Mouse (Mus musculus): ENCODE measurements around the gene Qrfp. TPM values are rescaled to one million over a fixed set of nuclear protein-coding genes. Genes with fewer than 3 reads are reported as not detected.

The Qrfp gene
- polyA plus RNA-seq, 1 experiment from 2014 or later = 0.13 TPM

DNA sequence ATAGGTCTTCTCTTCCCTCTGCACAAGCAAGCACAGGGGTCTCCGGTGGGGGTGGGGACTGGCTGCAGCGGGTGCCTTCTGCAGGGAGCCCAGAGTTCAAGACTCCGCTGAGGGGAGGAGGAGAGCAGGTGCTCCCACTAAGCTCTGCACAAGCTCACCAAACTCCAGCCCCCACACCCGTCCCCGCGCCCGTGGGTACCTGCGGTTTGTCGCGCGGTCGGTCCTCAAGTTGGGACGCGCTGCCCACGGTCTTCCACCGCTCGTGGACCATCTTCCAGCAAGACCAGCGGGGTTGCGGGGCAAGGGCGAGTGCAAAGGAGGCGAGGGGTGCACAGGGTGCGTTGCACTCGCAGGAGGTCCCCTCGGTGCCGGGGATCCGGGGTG, 35.1 kb upstream of the Qrfp start:
- WGBS = under 1% methylated on average over 26 of the region's 26 CpGs
- no peak overlapping the region for H3K27ac ChIP-seq (replicated peaks; ENCODE audit: low read depth, low read length)

DNA sequence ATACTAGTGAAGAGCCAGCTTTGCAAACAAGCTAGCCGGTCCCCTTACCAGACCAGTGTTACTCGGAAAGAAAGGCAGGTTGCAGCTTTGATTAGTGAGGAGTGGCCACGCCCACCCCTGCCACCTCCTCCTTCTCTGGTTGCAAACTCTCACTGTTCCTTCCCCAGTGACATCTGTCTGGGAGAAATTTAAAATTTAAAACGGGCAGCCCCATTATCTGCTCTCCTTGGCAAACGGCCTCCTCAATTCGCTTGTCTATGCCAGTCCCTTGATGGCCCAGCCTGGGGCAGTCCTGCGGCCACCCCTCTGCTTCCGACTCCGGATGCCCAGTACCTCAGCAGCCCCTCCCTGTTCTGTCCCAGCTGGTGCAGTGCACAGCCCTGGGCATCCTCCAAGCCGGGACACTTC, 34.4 kb upstream of the Qrfp start:
- H3K9me3 ChIP-seq (ENCODE audit: control insufficient read depth, low read length) = no peaks in the 10 kb centered on the region
- peaks cover 18% of the 10 kb centered on the region for H3K4me1 ChIP-seq (ENCODE audit: control insufficient read depth, insufficient read depth, low read length)
- ATAC-seq (ENCODE audit: low FRiP score, low TSS enrichment) (peak; percentile 68), DNase-seq (peak; percentile 66)
- no peaks in the 10 kb centered on the region for H3K36me3 ChIP-seq (ENCODE audit: control insufficient read depth, insufficient read depth, low read length)
- H3K4me2 ChIP-seq (ENCODE audit: low read length) = peak overlapping the region; percentile 81
- no peak overlapping the region for H3K27ac ChIP-seq (replicated peaks; ENCODE audit: low read depth, low read length)
- no peak overlapping the region for H3K9ac ChIP-seq (replicated peaks; ENCODE audit: low read length)
- peak overlapping the region; percentile 47; the same call in 1 of the 2 replicates for H3K4me3 ChIP-seq (replicated peaks; ENCODE audit: low read depth, low read length)
- 4% methylated on average over 10 of the region's 10 CpGs for WGBS
- peaks cover 41% of the 10 kb centered on the region for H3K27me3 ChIP-seq (ENCODE audit: control insufficient read depth, insufficient read depth, low read length)

More for the DNA sequence above, 35.1 kb upstream of the Qrfp start:
- Histone ChIP-seq H3K4me2 (ENCODE audit: low read length) (peak overlapping the region; percentile 81), H3K9ac (replicated peaks; ENCODE audit: low read length) (peak overlapping the region; percentile 56), H3K9me3 (ENCODE audit: control insufficient read depth, low read length) (no peaks in the 10 kb centered on the region), H3K4me3 (replicated peaks; ENCODE audit: low read depth, low read length) (peak overlapping the region; percentile 47), H3K4me1 (ENCODE audit: control insufficient read depth, insufficient read depth, low read length) (peaks cover 21% of the 10 kb centered on the region), H3K27me3 (ENCODE audit: control insufficient read depth, insufficient read depth, low read length) (peaks cover 41% of the 10 kb centered on the region), H3K36me3 (ENCODE audit: control insufficient read depth, insufficient read depth, low read length) (no peaks in the 10 kb centered on the region)
- DNase-seq (no peak), ATAC-seq (ENCODE audit: low FRiP score, low TSS enrichment) (peak; percentile 21; the same call in 1 of the 2 replicates)

DNA sequence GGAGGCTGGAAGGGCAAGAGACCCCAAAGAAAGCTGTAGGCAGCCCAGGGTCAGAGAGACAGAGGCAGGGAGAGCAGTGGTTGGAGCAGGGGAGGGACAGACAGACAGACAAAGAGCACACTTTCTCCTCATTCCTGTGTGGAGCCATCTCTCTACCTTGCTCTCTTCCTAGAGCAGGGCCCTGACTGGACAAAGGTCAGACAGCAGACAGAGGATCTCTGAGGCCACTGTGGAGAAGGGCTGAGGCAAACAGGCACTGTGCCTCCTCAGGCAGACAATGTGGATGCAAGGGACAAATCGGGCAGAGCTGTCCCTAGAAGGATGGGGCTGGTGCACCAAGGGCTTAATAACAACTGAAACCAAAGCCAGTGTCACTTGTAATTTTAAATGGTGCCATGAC, 28.5 kb upstream of the Qrfp start:
- Histone ChIP-seq H3K9me3 (ENCODE audit: control insufficient read depth, low read length) (no peaks in the 10 kb centered on the region), H3K4me2 (ENCODE audit: low read length) (no peak overlapping the region), H3K27me3 (ENCODE audit: control insufficient read depth, insufficient read depth, low read length) (peaks cover 8% of the 10 kb centered on the region), H3K36me3 (ENCODE audit: control insufficient read depth, insufficient read depth, low read length) (no peaks in the 10 kb centered on the region), H3K4me3 (replicated peaks; ENCODE audit: low read depth, low read length) (no peak overlapping the region), H3K9ac (replicated peaks; ENCODE audit: low read length) (no peak overlapping the region), H3K27ac (replicated peaks; ENCODE audit: low read depth, low read length) (no peak overlapping the region), H3K4me1 (ENCODE audit: control insufficient read depth, insufficient read depth, low read length) (peaks cover 7% of the 10 kb centered on the region; the same call in 1 of the 2 replicates)
- 27% methylated on average over 1 of the region's 1 CpGs for WGBS
- no peak for DNase-seq
- no peak for ATAC-seq (ENCODE audit: low FRiP score, low TSS enrichment)

DNA sequence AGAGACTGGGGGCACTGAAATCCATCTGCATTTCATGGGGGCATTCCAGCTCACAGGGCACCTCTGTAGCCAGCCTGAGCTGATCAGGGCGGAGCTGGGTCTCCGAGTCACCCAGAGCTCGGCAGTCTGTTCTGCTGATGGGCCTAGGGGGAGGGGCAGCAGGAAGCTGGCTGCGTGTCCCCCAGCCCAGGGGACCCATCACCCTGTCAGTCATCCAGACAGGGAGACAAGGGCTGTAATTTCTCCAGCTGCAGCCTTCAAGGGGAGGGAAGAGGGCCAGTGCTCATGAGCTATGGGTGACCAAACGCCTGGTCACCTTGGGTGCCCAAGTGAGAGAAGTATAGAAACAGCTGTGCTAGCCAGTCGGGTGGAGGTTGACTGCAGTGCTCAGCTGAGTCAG, 26.6 kb upstream of the Qrfp start:
- Histone ChIP-seq H3K4me2 (ENCODE audit: low read length) (no peak overlapping the region), H3K9me3 (ENCODE audit: control insufficient read depth, low read length) (no peaks in the 10 kb centered on the region), H3K9ac (replicated peaks; ENCODE audit: low read length) (no peak overlapping the region), H3K27me3 (ENCODE audit: control insufficient read depth, insufficient read depth, low read length) (no peaks in the 10 kb centered on the region), H3K4me3 (replicated peaks; ENCODE audit: low read depth, low read length) (no peak overlapping the region), H3K4me1 (ENCODE audit: control insufficient read depth, insufficient read depth, low read length) (peaks cover 7% of the 10 kb centered on the region; the same call in 1 of the 2 replicates), H3K27ac (replicated peaks; ENCODE audit: low read depth, low read length) (no peak overlapping the region), H3K36me3 (ENCODE audit: control insufficient read depth, insufficient read depth, low read length) (no peaks in the 10 kb centered on the region)
- DNase-seq = no peak
- ATAC-seq (ENCODE audit: low FRiP score, low TSS enrichment) = no peak
- 38% methylated on average over 6 of the region's 6 CpGs for WGBS

DNA sequence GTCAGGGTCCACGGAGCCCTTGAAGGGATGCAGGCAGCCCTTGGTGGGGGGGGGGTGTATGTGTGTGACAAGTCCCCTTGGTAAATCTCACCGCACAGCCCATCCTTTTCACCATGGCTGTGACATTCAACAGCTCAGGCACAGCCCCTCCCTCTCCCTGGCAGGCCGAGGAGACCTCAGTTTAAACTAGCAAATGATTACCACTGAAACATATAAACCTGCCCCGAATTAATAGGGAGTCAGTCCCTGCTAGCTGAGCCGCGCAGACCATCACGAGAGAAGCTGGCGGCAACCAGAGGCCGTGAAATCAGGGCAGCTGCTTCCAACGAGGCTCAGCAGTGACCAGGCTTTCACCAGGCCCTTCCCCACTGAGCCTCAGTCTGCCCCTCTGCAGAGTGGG, 25.7 kb upstream of the Qrfp start:
- Histone ChIP-seq H3K4me3 (replicated peaks; ENCODE audit: low read depth, low read length) (no peak overlapping the region), H3K36me3 (ENCODE audit: control insufficient read depth, insufficient read depth, low read length) (no peaks in the 10 kb centered on the region), H3K27me3 (ENCODE audit: control insufficient read depth, insufficient read depth, low read length) (no peaks in the 10 kb centered on the region), H3K9me3 (ENCODE audit: control insufficient read depth, low read length) (no peaks in the 10 kb centered on the region), H3K4me2 (ENCODE audit: low read length) (no peak overlapping the region), H3K4me1 (ENCODE audit: control insufficient read depth, insufficient read depth, low read length) (peaks cover 7% of the 10 kb centered on the region; the same call in 1 of the 2 replicates), H3K9ac (replicated peaks; ENCODE audit: low read length) (no peak overlapping the region), H3K27ac (replicated peaks; ENCODE audit: low read depth, low read length) (no peak overlapping the region)
- ATAC-seq (ENCODE audit: low FRiP score, low TSS enrichment) (no peak), DNase-seq (no peak)
- 40% methylated on average over 10 of the region's 10 CpGs for WGBS

DNA sequence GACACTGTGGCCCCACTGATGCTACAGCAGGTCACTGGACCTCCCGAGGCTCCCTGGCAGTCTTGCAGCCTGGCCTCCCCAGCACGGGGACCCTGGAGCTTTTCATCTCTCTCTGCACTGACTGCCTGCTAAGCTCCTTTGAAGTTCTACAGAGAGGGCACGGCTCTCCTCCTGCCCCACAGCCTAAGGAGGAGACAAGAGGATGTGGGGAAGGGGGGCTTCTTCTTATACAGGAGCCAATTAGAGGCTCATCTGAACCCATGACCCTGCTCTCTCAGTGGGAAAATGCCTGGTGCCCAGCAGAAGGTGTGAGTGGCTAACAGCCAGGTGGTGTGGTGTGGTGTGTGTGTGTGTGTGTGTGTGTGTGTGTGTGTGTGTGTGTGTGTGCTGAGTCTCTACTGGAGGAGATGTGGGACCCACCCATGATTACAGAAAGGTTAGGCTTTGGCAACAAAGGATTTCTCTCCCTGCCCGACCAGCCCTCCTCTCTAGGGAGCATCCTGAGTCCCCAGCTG, 18.0 kb upstream of the Qrfp start:
- ATAC-seq (ENCODE audit: low FRiP score, low TSS enrichment) = 0 out of 2 replicates have a peak, but pooled peaks have one; percentile 17
- H3K4me2 ChIP-seq (ENCODE audit: low read length) = no peak overlapping the region
- H3K9ac ChIP-seq (replicated peaks; ENCODE audit: low read length) = no peak overlapping the region
- 7% methylated on average over 4 of the region's 4 CpGs for WGBS
- no peak overlapping the region for H3K4me3 ChIP-seq (replicated peaks; ENCODE audit: low read depth, low read length)
- H3K9me3 ChIP-seq (ENCODE audit: control insufficient read depth, low read length) = no peaks in the 10 kb centered on the region
- H3K27me3 ChIP-seq (ENCODE audit: control insufficient read depth, insufficient read depth, low read length) = no peaks in the 10 kb centered on the region
- H3K27ac ChIP-seq (replicated peaks; ENCODE audit: low read depth, low read length) = peak overlapping the region; percentile 68
- no peaks in the 10 kb centered on the region for H3K36me3 ChIP-seq (ENCODE audit: control insufficient read depth, insufficient read depth, low read length)
- H3K4me1 ChIP-seq (ENCODE audit: control insufficient read depth, insufficient read depth, low read length) = peaks cover 30% of the 10 kb centered on the region
- DNase-seq = no peak

DNA sequence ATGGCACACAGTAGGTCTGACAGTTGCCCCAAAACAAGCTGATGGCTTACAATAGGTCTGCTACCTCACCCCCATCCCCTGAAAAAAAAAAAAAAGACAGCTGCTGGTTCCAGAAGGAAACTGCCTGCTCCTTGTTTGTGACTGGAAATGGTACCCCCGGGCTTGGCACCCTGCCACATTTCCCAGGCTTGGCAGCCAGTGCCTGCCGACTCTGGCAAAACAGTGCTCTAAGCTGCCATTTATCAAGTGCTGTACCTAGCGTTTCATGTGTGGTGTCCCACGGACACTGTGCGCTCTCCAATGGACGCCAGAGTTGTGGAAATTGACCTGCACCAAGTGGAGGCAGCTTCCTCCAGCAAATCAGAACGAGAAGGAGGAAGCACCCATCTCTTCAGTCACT, 17.5 kb upstream of the Qrfp start:
- WGBS = 45% methylated on average over 7 of the region's 7 CpGs

DNA sequence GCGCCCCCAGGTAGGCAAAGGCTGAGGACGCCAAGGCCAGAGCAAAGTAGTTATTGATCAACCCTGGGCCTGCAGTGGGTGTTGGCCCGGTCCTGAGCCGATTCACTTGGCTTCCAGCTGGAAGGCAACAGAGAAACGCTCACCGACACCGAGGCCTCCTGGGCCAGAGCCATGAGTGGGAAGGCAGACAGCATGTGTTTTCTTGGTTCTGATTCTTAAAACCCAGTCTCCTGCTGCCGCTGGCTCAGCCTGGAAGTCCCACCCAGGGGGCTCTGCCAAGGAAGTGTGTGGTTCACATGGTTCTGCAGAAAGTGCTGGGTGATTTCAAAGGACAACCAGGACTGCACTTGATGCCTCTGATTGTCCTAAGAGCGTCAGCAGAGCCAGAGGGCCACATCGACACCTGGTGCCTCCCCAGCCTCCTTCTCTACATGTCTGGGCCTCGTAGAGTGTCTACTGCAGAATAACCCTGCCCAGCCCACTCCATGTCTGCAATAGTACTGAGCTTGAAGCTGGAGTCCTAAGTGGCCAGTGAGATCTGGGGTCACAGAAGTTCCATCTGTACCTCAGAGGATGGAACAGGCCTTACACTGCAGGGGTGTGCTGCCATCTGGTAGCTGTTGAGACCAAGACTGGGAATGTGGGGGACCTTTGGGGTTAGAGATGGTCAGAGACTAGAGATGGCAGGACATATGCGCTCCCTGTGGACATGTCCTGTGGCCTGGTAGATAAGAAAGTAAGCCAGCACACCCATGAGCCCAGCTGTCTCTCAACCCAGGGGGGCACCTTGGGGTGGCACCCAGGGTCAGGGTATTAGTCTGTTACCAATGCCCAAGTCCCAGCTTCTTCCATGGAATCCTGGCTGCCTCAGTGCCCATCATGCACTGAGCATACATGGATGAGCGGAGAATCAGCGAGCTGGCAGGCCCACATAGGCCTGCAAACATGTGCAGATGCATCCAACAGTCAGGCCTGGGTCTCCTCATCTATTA, 16.0 kb upstream of the Qrfp start:
- Histone ChIP-seq H3K4me1 (ENCODE audit: control insufficient read depth, insufficient read depth, low read length) (peaks cover 43% of the 10 kb centered on the region), H3K27me3 (ENCODE audit: control insufficient read depth, insufficient read depth, low read length) (0 out of 2 replicates have a peak, but pooled peaks cover 4% of the 10 kb centered on the region), H3K9ac (replicated peaks; ENCODE audit: low read length) (no peak overlapping the region), H3K4me2 (ENCODE audit: low read length) (no peak overlapping the region), H3K9me3 (ENCODE audit: control insufficient read depth, low read length) (no peaks in the 10 kb centered on the region), H3K4me3 (replicated peaks; ENCODE audit: low read depth, low read length) (no peak overlapping the region), H3K36me3 (ENCODE audit: control insufficient read depth, insufficient read depth, low read length) (no peaks in the 10 kb centered on the region), H3K27ac (replicated peaks; ENCODE audit: low read depth, low read length) (no peak overlapping the region)
- 89% methylated on average over 14 of the region's 14 CpGs for WGBS
- ATAC-seq (ENCODE audit: low FRiP score, low TSS enrichment) = no peak
- no peak for DNase-seq

More for the DNA sequence above, 17.5 kb upstream of the Qrfp start:
- peak; percentile 87 for DNase-seq
- Histone ChIP-seq H3K4me3 (replicated peaks; ENCODE audit: low read depth, low read length) (no peak overlapping the region), H3K27ac (replicated peaks; ENCODE audit: low read depth, low read length) (peak overlapping the region; percentile 68), H3K4me1 (ENCODE audit: control insufficient read depth, insufficient read depth, low read length) (peaks cover 35% of the 10 kb centered on the region), H3K36me3 (ENCODE audit: control insufficient read depth, insufficient read depth, low read length) (no peaks in the 10 kb centered on the region), H3K9me3 (ENCODE audit: control insufficient read depth, low read length) (no peaks in the 10 kb centered on the region), H3K4me2 (ENCODE audit: low read length) (no peak overlapping the region), H3K27me3 (ENCODE audit: control insufficient read depth, insufficient read depth, low read length) (no peaks in the 10 kb centered on the region), H3K9ac (replicated peaks; ENCODE audit: low read length) (no peak overlapping the region)
- ATAC-seq (ENCODE audit: low FRiP score, low TSS enrichment) = no peak
